Mouse (Mus musculus): ENCODE measurements around the gene Pik3ap1. TPM values are rescaled to one million over a fixed set of nuclear protein-coding genes. Genes with fewer than 3 reads are reported as not detected.

The Pik3ap1 gene
- total and polyA plus RNA-seq, 3 experiments: 0.12 to 0.40 TPM; not detected in 1

DNA sequence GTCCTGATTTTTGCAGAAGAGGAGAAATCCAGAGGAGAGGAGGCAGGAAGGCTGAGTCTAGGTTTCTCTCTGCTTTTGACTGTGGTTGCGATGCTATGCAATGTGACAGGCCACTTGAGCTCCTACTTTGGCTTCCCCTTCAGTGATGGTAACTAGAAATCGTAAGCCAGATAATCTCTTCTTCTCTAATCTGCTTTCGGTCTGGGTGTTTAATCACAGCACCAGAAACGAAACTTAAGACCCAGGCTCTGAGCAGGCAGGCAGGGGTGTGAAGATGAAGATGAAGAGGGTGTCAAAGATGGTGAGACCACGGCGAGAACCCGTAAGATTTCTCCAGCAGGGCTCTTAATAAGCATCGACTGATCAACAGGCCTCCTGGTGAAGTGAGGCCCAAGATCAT, 51.9 kb downstream of the Pik3ap1 start:
- Histone ChIP-seq H3K4me3 (ENCODE audit: control insufficient read depth in 1 of 2, insufficient read depth in 1 of 2, low read depth in 2 of 2, low read length in 2 of 2) (no peak overlapping the region), H3K27me3 (ENCODE audit: control insufficient read depth in 1 of 2, insufficient read depth in 2 of 2, low read length in 2 of 2) (0 out of 4 replicates have a peak, but pooled peaks cover 0 to 1% of the 10 kb centered on the region in 2 experiments), H3K9me3 (replicated peaks; ENCODE audit: insufficient read depth, low read length) (no peaks in the 10 kb centered on the region), H3K27ac (ENCODE audit: control insufficient read depth, low read depth, low read length) (no peak overlapping the region), H3K4me1 (ENCODE audit: control insufficient read depth in 1 of 2, insufficient read depth in 2 of 2, low read length in 2 of 2) (no peaks in the 10 kb centered on the region), H3K79me2 (ENCODE audit: control insufficient read depth, insufficient read depth, low read length, poor library complexity) (no peaks in the 10 kb centered on the region), H3K36me3 (ENCODE audit: control insufficient read depth in 1 of 2, insufficient read depth in 2 of 2, low read length in 2 of 2) (no peaks in the 10 kb centered on the region), H3K9ac (ENCODE audit: control insufficient read depth, low read depth, low read length, poor library complexity, severe bottlenecking) (no peak overlapping the region)
- DNase-seq (ENCODE audit: low read depth, low spot score): no peak
- TF ChIP-seq ZKSCAN1 (IDR thresholded peaks at IDR 0.05; ENCODE audit: low read depth, low read length): no peak
- no peak for TF ChIP-seq TBP (IDR thresholded peaks at IDR 0.05; ENCODE audit: low read depth, low read length)
- no peak for TF ChIP-seq TCF12 (IDR thresholded peaks at IDR 0.05; ENCODE audit: low read depth, low read length)
- no peak for TF ChIP-seq CHD2 (IDR thresholded peaks at IDR 0.05; ENCODE audit: low read length)
- no peak for TF ChIP-seq MAFK (IDR thresholded peaks at IDR 0.05; ENCODE audit: borderline replicate concordance, low read depth, low read length)
- TF ChIP-seq CTCF (IDR thresholded peaks at IDR 0.05 in 2 of 3, conservative IDR thresholded peaks at IDR 0.05 in 1 of 3; ENCODE audit: control insufficient read depth in 1 of 3, insufficient read depth in 1 of 3, low read depth in 2 of 3, low read length in 3 of 3, poor library complexity in 1 of 3, severe bottlenecking in 1 of 3): no peak
- no peak for TF ChIP-seq BHLHE40 (IDR thresholded peaks at IDR 0.05; ENCODE audit: borderline replicate concordance, low read depth, low read length)
- no peak for TF ChIP-seq ETS1 (IDR thresholded peaks at IDR 0.05; ENCODE audit: low read depth, low read length)
- no peak for TF ChIP-seq TAL1 (IDR thresholded peaks at IDR 0.05; ENCODE audit: low read length)
- TF ChIP-seq RCOR1 (IDR thresholded peaks at IDR 0.05; ENCODE audit: low read depth, low read length): no peak
- TF ChIP-seq UBTF (IDR thresholded peaks at IDR 0.05; ENCODE audit: borderline replicate concordance, insufficient read depth, low read depth, low read length): no peak
- TF ChIP-seq ZNF384 (IDR thresholded peaks at IDR 0.05; ENCODE audit: low read depth, low read length): no peak
- no peak for TF ChIP-seq MEF2A (IDR thresholded peaks at IDR 0.05; ENCODE audit: extremely low read depth, insufficient replicate concordance, low read depth, low read length, poor library complexity, severe bottlenecking)
- TF ChIP-seq NRF1 (IDR thresholded peaks at IDR 0.05; ENCODE audit: insufficient read depth, low read depth, low read length, poor library complexity, severe bottlenecking): no peak

DNA sequence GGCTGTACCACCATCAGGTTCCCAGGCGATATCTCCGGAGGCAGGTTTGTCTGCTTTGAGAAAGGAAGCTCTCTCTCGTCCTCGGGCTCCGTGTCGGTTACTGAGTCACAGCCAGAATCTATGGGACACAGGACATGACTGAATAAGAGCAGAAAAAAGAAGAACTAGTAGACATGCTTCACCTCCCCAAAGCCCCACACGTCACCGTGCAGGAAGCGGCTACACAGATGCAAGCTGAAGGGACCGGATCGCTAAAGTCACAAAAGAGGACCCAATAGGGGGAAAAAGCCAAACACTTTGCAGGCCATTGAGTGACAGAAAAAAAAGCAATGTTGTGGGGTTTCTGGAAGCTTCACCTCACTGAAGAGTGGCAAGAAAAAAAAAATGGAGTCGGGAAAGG, 52.7 kb downstream of the Pik3ap1 start:
- Histone ChIP-seq H3K36me3 (ENCODE audit: control insufficient read depth in 1 of 2, insufficient read depth in 2 of 2, low read length in 2 of 2) (no peaks in the 10 kb centered on the region), H3K9ac (ENCODE audit: control insufficient read depth, low read depth, low read length, poor library complexity, severe bottlenecking) (no peak overlapping the region), H3K27me3 (ENCODE audit: control insufficient read depth in 1 of 2, insufficient read depth in 2 of 2, low read length in 2 of 2) (0 out of 4 replicates have a peak, but pooled peaks cover 0 to 1% of the 10 kb centered on the region in 2 experiments), H3K27ac (ENCODE audit: control insufficient read depth, low read depth, low read length) (no peak overlapping the region), H3K79me2 (ENCODE audit: control insufficient read depth, insufficient read depth, low read length, poor library complexity) (no peaks in the 10 kb centered on the region), H3K4me3 (ENCODE audit: control insufficient read depth in 1 of 2, insufficient read depth in 1 of 2, low read depth in 2 of 2, low read length in 2 of 2) (no peak overlapping the region), H3K4me1 (ENCODE audit: control insufficient read depth in 1 of 2, insufficient read depth in 2 of 2, low read length in 2 of 2) (no peaks in the 10 kb centered on the region), H3K9me3 (replicated peaks; ENCODE audit: insufficient read depth, low read length) (no peaks in the 10 kb centered on the region)
- DNase-seq (ENCODE audit: low read depth, low spot score): no peak
- TF ChIP-seq MAZ (IDR thresholded peaks at IDR 0.05; ENCODE audit: low read depth, low read length) (no peak), NELFE (IDR thresholded peaks at IDR 0.05; ENCODE audit: low read depth, low read length) (no peak), MEF2A (IDR thresholded peaks at IDR 0.05; ENCODE audit: extremely low read depth, insufficient replicate concordance, low read depth, low read length, poor library complexity, severe bottlenecking) (no peak), KAT2A (conservative IDR thresholded peaks at IDR 0.05; ENCODE audit: low read depth, low read length) (no peak), ETS1 (IDR thresholded peaks at IDR 0.05; ENCODE audit: low read depth, low read length) (no peak), GABPA (IDR thresholded peaks at IDR 0.05; ENCODE audit: low read depth, low read length) (no peak), EP300 (IDR thresholded peaks at IDR 0.05; ENCODE audit: low read depth in 1 of 2, low read length in 2 of 2) (no peak), TBP (IDR thresholded peaks at IDR 0.05; ENCODE audit: low read depth, low read length) (no peak)
